Mouse (Mus musculus): ENCODE data around the gene Tmprss4.

The Tmprss4 gene

GRCm38 (mm10) chr9:45138191-45139032 lies 65.5 kb downstream of the Tmprss4 start, which contains the start of gene Scn4b:
TSS of gene Scn4b (plus strand) at chr9:45138395.
- peak; percentile 51 for DNase-seq (ENCODE audit: low read depth, low spot score)

DNA sequence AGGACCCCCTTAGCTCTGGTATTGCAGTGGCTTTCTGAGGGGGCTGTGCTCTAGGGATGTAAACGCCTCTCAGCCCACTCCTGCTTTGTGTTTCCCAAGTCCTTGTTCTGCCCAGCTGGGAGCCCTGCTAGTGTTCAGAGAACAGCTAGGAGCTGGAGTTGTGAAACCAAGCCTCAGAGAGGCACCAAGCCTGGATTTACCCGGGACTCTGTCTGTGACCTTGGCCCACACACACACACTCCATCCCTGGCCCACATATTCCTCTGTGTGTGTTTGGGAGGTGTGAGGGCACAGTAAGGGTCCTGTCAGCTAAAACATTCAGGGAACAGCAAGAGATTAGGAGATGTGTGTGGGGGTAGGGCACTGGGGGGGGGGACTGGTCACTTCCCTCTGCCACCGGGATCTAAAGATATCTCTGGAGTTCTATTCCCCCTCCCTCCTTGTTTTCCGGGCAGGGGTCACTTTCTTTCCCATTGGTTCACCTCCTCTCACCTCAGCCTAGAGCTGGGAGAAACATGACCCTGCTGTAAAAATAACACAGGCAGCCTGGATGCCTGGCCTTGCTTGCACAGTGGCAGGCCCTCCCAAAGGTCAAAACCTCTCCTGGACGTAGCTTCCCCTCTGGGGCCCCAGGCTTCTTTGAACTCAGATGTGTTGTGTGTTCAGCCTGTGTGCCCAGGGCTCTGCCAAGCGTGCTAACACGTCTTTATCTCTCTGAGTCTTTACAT lies 67.3 kb downstream of the Tmprss4 start:
- no peak for DNase-seq (ENCODE audit: low read depth, low spot score)

- DNase-seq (ENCODE audit: low read depth, low spot score): peak; percentile 75
Observed at GRCm38 (mm10) chr9:45133484-45134310, 70.2 kb downstream of the Tmprss4 start.

GRCm38 (mm10) chr9:45130119-45130518 lies 73.8 kb downstream of the Tmprss4 start:
- DNase-seq (ENCODE audit: low read depth, low spot score): no peak

DNA sequence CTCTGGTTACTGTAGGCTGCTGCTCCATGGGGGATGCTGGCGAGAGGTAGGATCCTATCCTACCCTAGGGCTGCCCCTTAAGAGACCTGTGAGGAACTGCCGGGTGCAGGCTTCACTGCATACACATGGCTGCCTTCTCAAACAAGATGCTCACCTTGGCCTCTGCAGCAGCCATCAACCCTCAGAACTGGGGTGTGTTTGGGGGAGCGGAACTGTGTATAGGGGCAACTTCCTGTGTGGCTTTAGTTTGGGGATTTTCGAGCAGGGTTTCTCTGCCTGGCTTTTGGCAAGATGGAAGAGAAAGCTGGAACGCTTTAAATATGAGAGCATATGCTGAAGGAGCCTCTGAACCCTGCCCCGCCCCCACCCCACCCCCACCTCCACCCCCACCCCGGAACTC lies 77.0 kb downstream of the Tmprss4 start:
- peak; percentile 35 for DNase-seq (ENCODE audit: low read depth, low spot score)

DNA sequence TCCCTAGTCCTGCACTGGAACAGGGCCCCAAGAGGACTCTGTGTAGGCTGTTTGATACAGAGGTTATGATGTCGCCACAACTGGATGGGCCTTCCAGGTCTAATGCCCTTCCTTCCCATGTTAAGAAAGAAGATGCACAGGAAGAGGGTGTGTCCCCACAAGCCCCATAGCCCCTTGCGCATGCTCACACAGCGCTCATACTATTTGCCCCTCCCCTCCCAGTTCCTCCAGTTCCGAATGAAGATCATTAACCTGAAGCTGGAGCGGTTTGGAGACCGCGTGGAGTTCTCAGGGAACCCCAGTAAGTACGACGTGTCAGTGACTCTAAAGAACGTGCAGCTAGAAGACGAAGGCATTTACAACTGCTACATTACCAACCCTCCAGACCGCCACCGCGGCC lies 78.7 kb downstream of the Tmprss4 start:
- DNase-seq (ENCODE audit: low read depth, low spot score): no peak

Data from CD4-positive helper T cell, adult 2 months (primary cell).